Mouse (Mus musculus): Measurements from ENCODE around the gene Aprt. TPM values are rescaled to one million over a fixed set of nuclear protein-coding genes. Genes with fewer than 3 reads are reported as not detected.

Aprt gene
- polyA plus RNA-seq, 1 experiment from 2014 or later = 371 TPM

DNA sequence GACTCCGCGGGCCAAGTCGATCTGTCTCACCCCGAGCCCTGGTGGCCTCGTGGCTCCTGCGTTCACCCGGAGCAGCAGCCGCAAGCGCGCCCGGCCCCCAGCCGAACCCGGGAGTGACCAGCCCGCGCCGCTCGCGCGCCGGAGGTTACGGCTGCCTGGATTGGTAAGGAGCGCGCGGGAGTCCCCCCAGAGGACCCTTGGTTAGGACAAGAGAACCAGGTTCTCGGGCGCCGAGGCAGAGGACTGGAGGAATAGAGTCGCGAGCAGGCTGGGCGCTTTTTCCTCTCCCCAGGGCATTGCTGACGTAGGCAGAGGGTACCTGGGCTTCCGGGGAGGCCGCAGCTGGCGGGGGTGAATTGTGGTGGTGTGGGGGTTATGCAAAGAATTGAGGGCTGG lies 8.6 kb downstream of the Aprt start:
- Histone ChIP-seq H3K27ac (ENCODE audit: low read length) (peak overlapping the region; percentile 93), H3K4me2 (replicated peaks; ENCODE audit: low read depth, low read length) (peak overlapping the region; percentile 73), H3K9me3 (ENCODE audit: low read length) (no peaks in the 10 kb centered on the region), H3K36me3 (ENCODE audit: insufficient read depth, low read length) (peaks cover 34% of the 10 kb centered on the region), H3K9ac (replicated peaks; ENCODE audit: low read length) (peak overlapping the region; percentile 93), H3K4me1 (ENCODE audit: insufficient read depth, low read length) (peaks cover 23% of the 10 kb centered on the region), H3K4me3 (ENCODE audit: low read length) (peak overlapping the region; percentile 86), H3K27me3 (ENCODE audit: insufficient read depth, low read length) (no peaks in the 10 kb centered on the region)
- 1% methylated on average over 34 of the region's 34 CpGs for WGBS
- ATAC-seq (ENCODE audit: low FRiP score, low TSS enrichment) = peak; percentile 64

DNA sequence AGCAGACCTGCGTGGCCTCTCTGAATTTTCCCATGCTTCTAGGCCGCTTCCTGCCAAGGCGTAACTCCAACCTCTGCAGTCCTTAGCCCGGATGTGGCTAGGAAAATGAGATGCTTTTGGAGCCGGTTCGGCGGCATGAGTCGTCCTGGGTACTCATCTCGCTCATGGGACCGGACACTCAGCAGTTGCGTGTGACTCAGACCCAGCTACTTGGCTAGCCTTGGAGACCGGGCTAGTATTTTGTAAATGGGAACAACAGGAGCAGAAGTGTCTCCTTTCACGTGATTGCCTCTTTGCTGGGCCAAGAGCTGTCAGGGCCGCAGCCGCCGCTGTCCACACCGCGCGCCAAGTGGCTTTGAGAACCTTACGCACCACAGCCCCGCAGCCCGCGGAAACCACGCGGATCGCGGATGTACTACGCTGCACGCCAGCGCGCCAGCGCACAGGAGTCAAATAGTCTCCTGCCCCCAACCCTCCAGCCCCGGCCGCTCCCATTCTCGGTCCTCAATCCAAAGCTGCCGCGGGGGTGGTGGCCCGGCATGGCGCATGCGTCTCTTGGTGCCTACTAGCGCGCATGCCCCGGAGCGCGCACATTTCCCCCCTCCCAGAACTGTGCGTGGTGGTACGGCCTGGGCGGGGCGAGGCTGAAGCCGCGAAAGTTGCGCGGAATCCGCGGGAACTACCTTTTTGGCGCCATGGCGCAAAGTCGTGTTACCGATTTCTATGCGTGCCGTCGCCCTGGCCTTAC lies 9.2 kb downstream of the Aprt start, which contains the start of gene Cdt1:
TSS of gene Cdt1 (plus strand) at position 655 of the 748 bp plus-strand sequence.
- Histone ChIP-seq H3K9me3 (ENCODE audit: low read length) (no peaks in the 10 kb centered on the region), H3K4me3 (ENCODE audit: low read length) (peak within 1 kb of the TSS; percentile 86), H3K27me3 (ENCODE audit: insufficient read depth, low read length) (no peaks in the 10 kb centered on the region), H3K4me1 (ENCODE audit: insufficient read depth, low read length) (peaks cover 23% of the 10 kb centered on the region), H3K27ac (ENCODE audit: low read length) (peak within 1 kb of the TSS; percentile 94), H3K36me3 (ENCODE audit: insufficient read depth, low read length) (peaks cover 31% of the 10 kb centered on the region), H3K4me2 (replicated peaks; ENCODE audit: low read depth, low read length) (peak within 1 kb of the TSS; percentile 73), H3K9ac (replicated peaks; ENCODE audit: low read length) (peak within 1 kb of the TSS; percentile 93)
- WGBS = under 1% methylated on average over 62 of the region's 62 CpGs
- ATAC-seq (ENCODE audit: low FRiP score, low TSS enrichment) = peak; percentile 95

DNA sequence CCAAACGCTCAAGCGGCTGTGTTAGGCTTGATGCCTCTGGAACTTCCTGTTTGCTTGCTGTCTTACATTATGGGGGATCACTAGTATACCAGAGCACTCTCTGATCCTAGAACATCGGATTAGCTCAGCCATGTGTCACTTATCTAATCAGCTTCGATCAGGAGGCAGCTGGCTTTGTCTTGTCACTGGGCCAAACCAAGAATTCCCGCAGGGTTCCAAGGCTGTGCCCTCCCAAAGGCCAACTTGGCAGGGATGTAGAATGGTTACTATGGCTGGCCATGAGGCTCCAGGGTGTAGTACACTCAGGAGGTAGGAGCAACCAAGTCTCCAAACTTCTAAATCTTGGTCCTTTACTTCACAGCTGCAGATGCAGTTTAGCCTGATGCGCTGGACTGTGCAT lies 9.9 kb downstream of the Aprt start:
- ATAC-seq (ENCODE audit: low FRiP score, low TSS enrichment) = no peak
- peaks cover 23% of the 10 kb centered on the region for H3K4me1 ChIP-seq (ENCODE audit: insufficient read depth, low read length)
- H3K4me3 ChIP-seq (ENCODE audit: low read length) = peak overlapping the region; percentile 86
- no peaks in the 10 kb centered on the region for H3K27me3 ChIP-seq (ENCODE audit: insufficient read depth, low read length)
- WGBS = 42% methylated on average over 6 of the region's 6 CpGs
- peak overlapping the region; percentile 73 for H3K4me2 ChIP-seq (replicated peaks; ENCODE audit: low read depth, low read length)
- peak overlapping the region; percentile 94 for H3K27ac ChIP-seq (ENCODE audit: low read length)
- peak overlapping the region; percentile 93 for H3K9ac ChIP-seq (replicated peaks; ENCODE audit: low read length)
- H3K36me3 ChIP-seq (ENCODE audit: insufficient read depth, low read length) = peaks cover 23% of the 10 kb centered on the region
- H3K9me3 ChIP-seq (ENCODE audit: low read length) = no peaks in the 10 kb centered on the region

DNA sequence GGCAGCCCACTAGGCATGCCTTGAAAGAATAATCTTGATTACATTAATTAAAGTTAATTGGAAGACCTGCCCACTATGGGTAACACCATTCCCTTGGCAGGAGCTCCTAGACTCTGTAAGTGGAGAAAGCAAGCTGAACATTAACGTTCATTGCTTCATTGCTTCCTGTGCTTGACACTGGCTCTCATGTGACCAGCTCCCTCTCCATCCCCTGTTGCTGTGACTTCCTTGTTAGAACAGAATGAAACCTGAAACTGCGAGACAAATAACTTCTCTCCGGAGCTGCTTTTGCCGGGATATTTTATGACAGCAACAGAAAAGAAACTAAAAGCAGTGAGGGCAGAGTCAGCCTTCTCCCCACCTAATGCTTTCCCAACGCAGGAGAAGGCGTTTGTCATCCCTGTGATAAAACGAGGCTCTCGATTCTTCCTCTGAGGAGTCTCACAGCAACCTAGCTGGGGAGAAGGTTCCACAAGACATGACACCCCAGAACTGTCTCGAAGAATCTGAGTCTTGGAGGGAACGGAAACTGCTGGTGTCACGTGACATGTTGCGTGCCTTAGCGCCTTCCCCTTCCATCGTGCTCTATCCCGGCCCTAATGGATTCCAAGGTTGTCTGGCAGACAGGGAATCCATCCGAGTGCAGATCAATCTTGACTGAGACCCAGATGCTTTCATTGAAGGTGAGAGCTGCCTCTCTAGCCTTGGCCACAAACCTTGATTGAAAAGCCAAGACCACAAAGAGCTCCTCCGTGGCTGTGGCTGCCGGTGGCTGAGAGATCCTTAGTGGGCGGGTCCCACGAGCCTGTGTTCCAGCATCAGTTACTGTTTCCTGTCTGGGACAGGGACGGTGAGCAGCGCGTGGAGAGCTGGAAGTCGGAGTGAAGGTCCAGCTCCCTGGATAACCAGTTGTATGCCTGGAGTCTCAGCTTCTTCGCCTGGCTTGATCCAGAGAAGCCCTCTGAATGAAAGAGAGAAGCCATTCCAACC lies 12.1 kb downstream of the Aprt start:
- Histone ChIP-seq H3K27me3 (ENCODE audit: insufficient read depth, low read length) (no peaks in the 10 kb centered on the region), H3K4me2 (replicated peaks; ENCODE audit: low read depth, low read length) (no peak overlapping the region), H3K27ac (ENCODE audit: low read length) (peak overlapping the region; percentile 39), H3K4me1 (ENCODE audit: insufficient read depth, low read length) (peaks cover 22% of the 10 kb centered on the region), H3K36me3 (ENCODE audit: insufficient read depth, low read length) (peaks cover 2% of the 10 kb centered on the region; the same call in 1 of the 2 replicates), H3K9me3 (ENCODE audit: low read length) (no peaks in the 10 kb centered on the region), H3K9ac (replicated peaks; ENCODE audit: low read length) (no peak overlapping the region), H3K4me3 (ENCODE audit: low read length) (no peak overlapping the region)
- ATAC-seq (ENCODE audit: low FRiP score, low TSS enrichment) = no peak
- 64% methylated on average over 25 of the region's 25 CpGs for WGBS

DNA sequence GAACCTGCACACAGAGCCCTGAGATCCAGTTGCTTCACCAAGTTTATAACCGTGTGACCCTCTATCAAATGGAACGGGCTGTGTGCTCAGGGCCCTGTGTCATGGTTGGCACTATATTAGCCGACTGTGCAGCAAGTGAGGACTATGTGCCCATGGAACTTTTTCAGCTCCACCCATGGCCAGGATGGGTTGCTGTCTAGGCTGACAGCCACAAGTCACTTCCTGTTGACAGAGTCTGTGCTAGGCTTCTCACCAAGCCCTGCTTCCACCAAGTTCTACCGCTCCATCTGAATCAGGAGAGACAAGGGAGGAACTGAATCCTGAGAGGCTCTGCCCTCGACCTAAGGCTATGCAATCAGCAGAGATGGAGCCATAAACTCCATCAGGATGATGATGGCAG lies 15.5 kb downstream of the Aprt start:
- no peak overlapping the region for H3K9ac ChIP-seq (replicated peaks; ENCODE audit: low read length)
- ATAC-seq (ENCODE audit: low FRiP score, low TSS enrichment) = no peak
- H3K27me3 ChIP-seq (ENCODE audit: insufficient read depth, low read length) = no peaks in the 10 kb centered on the region
- WGBS = 78% methylated on average over 5 of the region's 5 CpGs
- no peaks in the 10 kb centered on the region for H3K9me3 ChIP-seq (ENCODE audit: low read length)
- H3K4me2 ChIP-seq (replicated peaks; ENCODE audit: low read depth, low read length) = no peak overlapping the region
- H3K4me1 ChIP-seq (ENCODE audit: insufficient read depth, low read length) = peaks cover 23% of the 10 kb centered on the region
- H3K27ac ChIP-seq (ENCODE audit: low read length) = no peak overlapping the region
- no peaks in the 10 kb centered on the region for H3K36me3 ChIP-seq (ENCODE audit: insufficient read depth, low read length)
- no peak overlapping the region for H3K4me3 ChIP-seq (ENCODE audit: low read length)

DNA sequence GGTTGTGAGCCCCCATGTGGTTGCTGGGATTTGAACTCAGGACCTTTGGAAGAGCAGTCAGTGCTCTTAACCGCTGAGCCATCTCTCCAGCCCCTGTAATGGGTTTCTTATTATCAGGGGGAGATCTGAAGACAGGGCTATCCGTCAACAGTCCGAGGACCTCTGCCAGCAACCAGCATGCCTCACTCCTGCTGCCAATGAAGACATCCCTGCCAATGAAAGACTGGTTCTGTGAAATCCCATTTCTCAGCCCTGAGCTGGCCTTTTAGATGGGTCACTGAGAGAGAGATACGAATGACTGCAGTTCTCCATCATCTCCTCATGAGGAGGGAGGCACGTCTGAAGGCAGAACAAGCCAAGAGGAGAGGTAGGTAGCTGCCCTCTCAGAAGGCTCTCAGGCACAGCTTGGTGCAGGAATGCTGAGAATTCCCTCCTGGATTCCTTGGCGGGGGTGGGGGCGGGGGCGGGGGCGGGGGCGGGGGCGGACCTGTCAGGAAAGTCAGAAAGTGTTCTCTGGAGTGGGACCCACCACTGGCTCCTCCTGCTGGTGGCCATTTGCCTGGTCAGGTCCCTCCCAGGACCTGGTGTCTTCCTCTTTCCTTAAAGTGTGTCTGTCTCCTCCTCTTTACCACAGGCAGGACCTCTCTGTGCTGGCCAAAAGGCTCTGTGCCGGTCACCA lies 17.9 kb downstream of the Aprt start:
- H3K4me1 ChIP-seq (ENCODE audit: insufficient read depth, low read length) = peaks cover 23% of the 10 kb centered on the region
- H3K4me3 ChIP-seq (ENCODE audit: low read length) = no peak overlapping the region
- no peaks in the 10 kb centered on the region for H3K27me3 ChIP-seq (ENCODE audit: insufficient read depth, low read length)
- H3K36me3 ChIP-seq (ENCODE audit: insufficient read depth, low read length) = no peaks in the 10 kb centered on the region
- H3K27ac ChIP-seq (ENCODE audit: low read length) = peak overlapping the region; percentile 59
- H3K9me3 ChIP-seq (ENCODE audit: low read length) = no peaks in the 10 kb centered on the region
- peak; percentile 66; the same call in 1 of the 2 replicates for ATAC-seq (ENCODE audit: low FRiP score, low TSS enrichment)
- 21% methylated on average over 10 of the region's 12 CpGs for WGBS
- H3K4me2 ChIP-seq (replicated peaks; ENCODE audit: low read depth, low read length) = no peak overlapping the region
- no peak overlapping the region for H3K9ac ChIP-seq (replicated peaks; ENCODE audit: low read length)

DNA sequence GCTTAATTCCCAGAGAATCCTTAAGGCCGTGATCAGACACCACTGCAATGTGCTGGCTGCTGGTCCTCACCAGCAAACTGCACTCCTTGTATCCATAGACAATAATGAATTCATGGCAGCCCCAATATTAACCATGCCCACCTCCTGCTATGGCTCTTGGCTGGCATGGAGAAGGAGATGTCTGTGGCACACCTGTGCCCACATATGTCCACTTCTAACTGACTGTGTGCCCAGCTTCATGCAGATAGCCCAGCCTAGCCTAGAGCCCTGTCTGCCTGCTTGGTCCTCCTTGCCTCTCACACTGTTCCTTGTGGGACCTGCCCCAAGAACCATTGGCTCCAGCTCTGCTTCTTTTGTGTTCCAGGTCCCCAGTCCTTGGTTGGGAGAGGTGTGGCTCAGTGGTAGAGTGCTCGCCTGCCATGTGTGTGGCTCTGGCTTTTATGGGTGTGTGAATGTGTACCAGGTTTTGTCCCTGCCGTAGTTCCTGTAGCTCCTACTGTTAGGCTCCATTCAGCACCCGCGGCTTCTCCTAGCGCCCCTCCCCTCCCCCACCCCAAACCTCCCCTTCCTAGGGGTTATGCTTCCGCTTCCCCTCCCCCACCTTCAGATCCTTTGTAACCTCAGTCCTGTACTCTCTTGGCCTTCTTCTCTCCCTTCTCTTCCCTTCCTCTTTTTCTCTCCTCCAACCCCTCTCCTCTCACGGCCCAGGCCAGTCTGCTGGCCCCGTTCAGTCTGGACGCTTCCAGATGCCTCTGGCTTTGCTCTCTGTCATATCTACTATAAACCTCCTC lies 19.3 kb downstream of the Aprt start:
- peaks cover 23% of the 10 kb centered on the region for H3K4me1 ChIP-seq (ENCODE audit: insufficient read depth, low read length)
- no peak overlapping the region for H3K9ac ChIP-seq (replicated peaks; ENCODE audit: low read length)
- no peaks in the 10 kb centered on the region for H3K36me3 ChIP-seq (ENCODE audit: insufficient read depth, low read length)
- H3K4me2 ChIP-seq (replicated peaks; ENCODE audit: low read depth, low read length) = no peak overlapping the region
- ATAC-seq (ENCODE audit: low FRiP score, low TSS enrichment) = 0 out of 2 replicates have a peak, but pooled peaks have one; percentile 7
- 0 out of 2 replicates have a peak overlapping the region, but pooled peaks have one; percentile 76 for H3K27ac ChIP-seq (ENCODE audit: low read length)
- no peaks in the 10 kb centered on the region for H3K9me3 ChIP-seq (ENCODE audit: low read length)
- no peak overlapping the region for H3K4me3 ChIP-seq (ENCODE audit: low read length)
- H3K27me3 ChIP-seq (ENCODE audit: insufficient read depth, low read length) = no peaks in the 10 kb centered on the region
- WGBS = 51% methylated on average over 10 of the region's 10 CpGs

DNA sequence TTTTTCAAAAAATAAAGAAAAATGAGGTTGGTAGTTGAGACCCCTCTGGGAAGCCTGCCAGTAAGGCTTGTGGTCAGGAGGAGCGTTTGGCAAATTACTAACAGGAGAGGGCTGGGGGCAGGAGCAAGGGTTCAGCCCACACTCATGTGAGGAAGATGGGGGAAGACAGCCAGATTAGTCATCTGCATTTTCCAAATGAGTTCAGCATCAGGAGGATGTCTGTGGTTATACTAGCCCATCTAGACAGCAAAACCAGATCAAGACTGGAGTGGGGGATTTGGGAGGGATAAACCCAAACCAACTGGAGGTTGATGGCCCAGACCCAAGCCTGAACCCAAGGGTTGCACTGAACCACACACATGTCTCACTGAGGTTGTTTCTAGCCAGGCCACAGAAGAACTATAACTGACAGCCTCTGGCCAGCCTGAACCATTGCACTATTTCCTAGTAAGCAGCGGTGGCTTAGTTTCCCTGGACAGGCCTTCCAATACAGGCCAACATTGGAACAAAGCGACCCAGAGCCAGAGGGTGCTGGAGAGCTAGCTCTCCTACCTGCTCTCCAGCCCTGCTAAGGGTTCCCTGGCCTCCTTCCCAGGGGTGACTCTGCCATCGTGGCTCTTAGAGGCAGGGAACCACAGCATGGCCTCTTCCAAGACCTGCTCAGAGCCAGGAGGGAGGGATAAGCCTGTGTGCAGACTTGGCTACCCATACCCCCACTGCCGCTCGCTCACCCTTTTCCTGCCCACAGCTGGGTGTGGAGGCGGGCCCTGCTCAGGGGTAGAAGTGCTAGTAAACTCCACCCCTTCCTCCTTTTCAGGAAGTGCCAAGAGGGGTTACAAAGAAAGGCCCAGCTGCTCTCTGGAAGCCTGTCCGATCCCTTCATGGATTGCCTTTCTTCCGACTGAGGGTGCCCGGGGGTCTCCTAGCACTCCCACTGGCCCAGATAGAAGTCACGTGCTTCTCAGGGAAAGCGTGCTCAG lies 20.4 kb downstream of the Aprt start:
- H3K9ac ChIP-seq (replicated peaks; ENCODE audit: low read length) = peak overlapping the region; percentile 42; the same call in 1 of the 2 replicates
- 59% methylated on average over 12 of the region's 12 CpGs for WGBS
- 0 out of 2 replicates have a peak overlapping the region, but pooled peaks have one; percentile 4 for H3K4me2 ChIP-seq (replicated peaks; ENCODE audit: low read depth, low read length)
- H3K4me3 ChIP-seq (ENCODE audit: low read length) = no peak overlapping the region
- no peaks in the 10 kb centered on the region for H3K9me3 ChIP-seq (ENCODE audit: low read length)
- peak overlapping the region; percentile 76 for H3K27ac ChIP-seq (ENCODE audit: low read length)
- H3K27me3 ChIP-seq (ENCODE audit: insufficient read depth, low read length) = no peaks in the 10 kb centered on the region
- H3K4me1 ChIP-seq (ENCODE audit: insufficient read depth, low read length) = peaks cover 23% of the 10 kb centered on the region
- ATAC-seq (ENCODE audit: low FRiP score, low TSS enrichment) = peak; percentile 33; the same call in 1 of the 2 replicates
- no peaks in the 10 kb centered on the region for H3K36me3 ChIP-seq (ENCODE audit: insufficient read depth, low read length)
